Mouse (Mus musculus): Measurements from ENCODE around the gene Lpin3.

DNA sequence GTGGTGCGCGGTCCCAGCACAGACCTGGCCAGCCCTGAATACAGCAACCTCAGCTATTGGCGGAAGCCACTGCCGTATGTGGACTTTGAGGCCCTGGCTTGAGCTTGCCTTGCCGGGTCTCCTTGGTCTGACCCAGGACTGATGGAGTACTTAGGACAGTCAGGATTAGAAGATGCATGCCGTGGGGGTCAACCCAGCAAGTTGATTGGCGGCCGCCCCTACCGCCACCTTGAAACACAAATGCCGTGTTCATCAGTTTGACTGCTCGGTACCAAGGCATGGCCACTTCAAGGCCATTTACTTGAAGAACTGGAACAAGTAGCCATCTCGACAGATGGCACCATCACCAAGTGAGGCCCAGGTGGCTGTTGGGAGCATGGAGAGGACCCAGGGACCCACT lies 24.8 kb downstream of the Lpin3 start:
- TF ChIP-seq CTCF (IDR thresholded peaks at IDR 0.05; ENCODE audit: low read depth), result no peak
- no peak for TF ChIP-seq EP300 (IDR thresholded peaks at IDR 0.05; ENCODE audit: low read depth)
